Mouse (Mus musculus) heart, postnatal 10 days (tissue): ENCODE data around the gene Card9. TPM values are rescaled to one million over a fixed set of nuclear protein-coding genes. Genes with fewer than 3 reads are reported as not detected.

Experiments
- DNase-seq, 2 experiments: peaks; one replicate each; pipeline ENCODE4 v3.0.0; 2021
- intact Hi-C: fragments of 180-260 bp; cut with DNase I; formaldehyde crosslinking; loops from one replicate; pipeline ENCODE4 v1.15.1; 2025
- total RNA-seq, 2 experiments: library from RNA; stranded (reverse); gene quantifications; 2 replicates each; pipeline ENCODE4 v1.2.3; 2021

Card9 gene
- total RNA-seq, 2 experiments from 2014 or later: 1.2 to 1.3 TPM

DNA sequence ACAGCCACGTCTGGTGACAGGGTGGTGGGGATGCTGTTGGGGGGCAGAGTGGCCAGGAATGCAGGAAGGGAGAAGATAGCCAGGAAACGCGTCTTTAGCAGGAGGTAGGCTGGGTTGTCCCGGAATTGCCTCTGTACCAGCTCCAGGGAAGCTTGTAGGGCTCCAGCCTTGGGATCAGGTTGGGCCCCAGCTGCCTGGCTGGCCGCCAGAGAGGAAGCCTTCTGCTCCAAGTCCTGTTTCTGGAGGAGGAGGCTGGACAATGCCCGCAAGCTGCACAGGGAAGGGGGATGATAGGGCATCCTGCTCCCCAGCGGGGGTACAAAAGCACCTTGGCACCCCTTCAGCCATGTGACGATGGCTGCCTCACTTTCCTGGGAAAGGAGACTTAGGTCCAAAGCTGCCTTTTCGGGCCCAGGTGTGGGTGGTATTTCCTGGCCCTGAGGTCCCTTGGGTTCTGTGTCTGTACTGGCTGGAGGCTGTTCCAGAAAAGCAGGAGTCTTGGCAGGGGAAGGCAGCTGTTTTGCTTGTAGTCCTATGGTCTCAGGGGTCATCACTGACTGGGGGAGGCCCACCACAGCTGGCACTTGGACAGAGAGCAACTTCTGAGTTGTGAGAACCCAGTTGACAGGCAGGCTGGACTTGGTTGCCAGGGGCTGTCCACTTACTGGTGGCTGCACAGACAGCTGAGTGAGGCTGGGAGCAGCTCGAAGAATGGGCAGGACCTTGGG is 4.2 kb upstream of the Card9 start:
- DNase-seq: peak; percentile 86 to 88
- intact Hi-C loops: no loop called here

DNA sequence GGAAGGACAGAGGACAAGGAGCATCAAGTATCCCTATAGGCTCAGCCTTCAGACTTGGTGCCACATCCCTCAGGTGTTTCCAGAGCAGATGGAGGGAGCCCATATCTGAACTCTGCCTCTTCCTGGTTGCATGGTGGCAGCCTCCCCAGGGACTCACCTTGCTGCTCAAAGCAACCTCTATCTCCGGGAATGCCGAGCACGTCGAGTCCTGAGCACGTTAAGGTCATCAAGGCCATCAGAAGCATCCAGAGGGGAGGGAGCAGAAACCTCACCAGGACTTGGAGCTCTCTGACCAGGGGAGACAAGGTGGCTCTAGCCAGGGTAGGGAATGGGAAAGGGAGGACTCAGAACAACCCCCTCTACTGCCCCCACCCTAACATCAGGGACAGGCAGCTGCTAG is 2.8 kb upstream of the Card9 start:
- intact Hi-C loops: no loop called here
- DNase-seq: no peak

- no peak for DNase-seq
- intact Hi-C loops: no loop called here
Measured at GRCm38 (mm10) chr2:26362991-26363390, 2.3 kb upstream of the Card9 start.

- intact Hi-C loops: no loop called here
- DNase-seq: peak in 1 of 2 experiments; percentile 72
Measured at GRCm38 (mm10) chr2:26359983-26360382, 735 bp downstream of the Card9 start.

GRCm38 (mm10) chr2:26358667-26359320 is 1.9 kb downstream of the Card9 start:
- intact Hi-C loops: no loop called here
- DNase-seq: peak in 1 of 2 experiments; percentile 11

- DNase-seq: peak in 1 of 2 experiments; percentile 14
- intact Hi-C loops: no loop called here
Measured at GRCm38 (mm10) chr2:26357484-26357883, 3.2 kb downstream of the Card9 start.

DNA sequence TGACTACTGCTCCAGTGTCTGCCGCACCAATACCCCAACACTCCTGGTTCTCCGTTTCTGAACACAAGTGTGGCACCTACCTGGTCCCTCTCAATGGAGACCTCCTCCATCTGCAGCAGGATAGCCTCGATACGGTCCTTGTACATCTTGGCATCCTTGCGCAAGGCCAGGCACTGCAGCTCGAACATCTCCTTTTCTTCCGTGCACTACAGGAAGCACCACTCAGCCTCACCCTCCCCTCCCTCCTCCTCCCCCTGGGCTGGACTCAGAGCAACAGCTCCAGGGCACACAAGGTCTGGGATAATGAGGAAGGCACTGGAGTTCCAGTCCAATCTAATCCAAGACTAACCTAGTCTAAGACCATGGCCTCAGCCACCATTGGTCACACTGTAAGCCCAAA is 4.0 kb downstream of the Card9 start:
- peak in 1 of 2 experiments; percentile 6 for DNase-seq
- intact Hi-C loops: no loop called here

DNA sequence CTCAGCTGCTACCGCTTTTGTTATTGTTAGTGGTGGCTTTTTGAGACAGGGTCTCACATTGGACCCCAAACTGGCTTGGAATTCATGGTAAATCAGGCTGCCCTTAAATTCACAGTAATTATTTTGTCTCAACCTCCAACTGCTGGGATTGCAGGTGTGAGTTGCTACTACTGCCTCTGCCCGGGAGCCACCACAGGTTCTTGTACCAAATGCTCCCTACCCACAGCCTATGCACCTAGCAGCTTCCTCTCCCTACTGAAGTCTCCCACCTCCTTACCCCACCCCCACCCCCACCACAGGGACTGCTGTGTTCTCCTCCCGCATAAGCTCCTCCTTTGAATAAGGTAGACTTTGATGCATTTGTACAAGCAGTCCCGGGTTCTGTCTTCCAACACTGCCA is 4.5 kb downstream of the Card9 start:
- DNase-seq: no peak
- intact Hi-C loops: no loop called here

- intact Hi-C loops: loop anchor here (5.0 kb wide), 1 partner anchor 37 kb away; the partner anchor contains the start of gene Gpsm1
- no peak for DNase-seq
Measured at GRCm38 (mm10) chr2:26354401-26354800, 6.3 kb downstream of the Card9 start.

DNA sequence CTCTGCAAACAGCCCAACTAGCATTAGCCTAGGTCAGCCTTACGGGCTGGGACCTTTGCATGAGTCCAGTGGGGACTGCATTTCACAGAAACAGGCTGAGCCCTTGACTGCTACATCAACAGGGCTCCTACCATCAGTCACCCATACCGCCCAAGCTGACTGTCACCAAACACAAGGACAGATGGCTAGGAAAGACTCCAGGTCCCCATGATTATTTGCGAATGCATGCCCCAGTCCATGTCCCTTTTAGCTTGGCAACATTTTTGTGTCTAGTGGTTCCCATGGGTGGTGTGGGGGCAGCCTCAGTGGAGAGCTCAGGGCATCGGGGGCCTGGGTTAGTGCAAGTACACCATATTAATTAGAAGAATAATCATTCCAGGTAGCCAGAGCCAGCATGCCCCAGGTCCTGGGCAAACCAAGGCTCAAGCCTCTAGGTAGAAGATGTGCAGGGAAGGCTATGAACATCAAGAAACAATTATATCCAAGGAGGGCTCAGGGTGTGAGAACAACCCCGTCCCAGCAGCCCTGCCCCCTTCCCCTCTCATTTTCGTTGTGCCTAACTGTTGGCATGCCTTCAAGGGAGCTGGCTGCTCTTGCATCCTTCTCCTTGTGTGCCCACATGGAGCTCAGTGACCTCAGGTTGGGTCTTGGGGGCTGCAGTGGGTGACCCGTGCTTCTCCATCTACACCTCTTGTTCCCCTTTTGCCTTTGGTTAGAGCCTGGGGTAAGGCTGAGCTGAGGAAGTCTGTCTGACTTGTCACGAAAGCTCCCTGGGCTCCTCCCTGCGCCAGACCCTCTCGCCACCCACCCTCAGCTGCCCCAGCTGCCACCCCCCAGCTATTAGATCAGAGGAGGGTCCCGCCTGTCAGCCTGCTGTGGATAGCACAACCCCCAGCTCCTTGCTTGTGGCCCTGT is 7.4 kb downstream of the Card9 start:
- no peak for DNase-seq
- intact Hi-C loops: loop anchor here (2.0 to 5.0 kb wide), 3 partner anchors 36 to 55 kb away; partner anchors contain the start of genes Gpsm1 and Inpp5e

DNA sequence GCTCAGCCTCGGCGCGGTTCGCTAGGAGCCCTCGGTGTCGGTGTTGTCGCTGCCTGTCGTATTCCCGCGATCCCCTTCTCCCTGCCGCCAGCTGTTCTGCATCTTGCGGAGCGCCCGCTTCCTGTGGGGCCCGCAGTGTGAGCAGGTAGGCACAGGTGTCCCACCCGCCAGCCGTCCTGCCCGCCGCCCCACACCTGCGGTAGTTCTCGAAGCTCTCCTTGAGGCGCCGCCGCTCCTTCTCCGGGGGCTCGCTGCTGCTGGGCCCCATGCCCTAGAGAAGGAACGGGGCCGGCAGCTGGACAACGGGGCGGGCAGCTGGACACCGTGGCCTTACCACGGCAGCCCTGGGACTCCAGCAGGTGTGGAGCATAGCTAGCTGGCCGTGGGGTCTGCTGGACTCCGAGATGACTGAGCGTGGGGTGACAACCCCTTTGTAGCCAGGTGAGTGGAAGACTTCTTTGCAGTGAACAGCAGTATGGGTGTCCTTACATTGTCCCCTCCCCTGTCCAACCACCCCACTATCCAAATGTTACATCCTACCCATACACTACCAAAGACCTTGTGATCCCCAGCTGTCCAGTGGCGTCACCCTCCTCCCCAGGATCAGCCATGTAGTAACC is 8.3 kb downstream of the Card9 start:
- DNase-seq: no peak
- intact Hi-C loops: loop anchor here (1.0 to 5.0 kb wide), 4 partner anchors 27 to 56 kb away; partner anchors contain the start of genes Gpsm1 and Inpp5e

- intact Hi-C loops: loop anchor here (1.0 to 5.0 kb wide), 4 partner anchors 26 to 57 kb away; partner anchors contain the start of genes Gpsm1 and Inpp5e
- DNase-seq: peak; percentile 95 to 96
Measured at GRCm38 (mm10) chr2:26351358-26352290, 9.1 kb downstream of the Card9 start, which contains the start of gene Dnlz. Dnlz (minus strand) TSS chr2:26352110.

DNA sequence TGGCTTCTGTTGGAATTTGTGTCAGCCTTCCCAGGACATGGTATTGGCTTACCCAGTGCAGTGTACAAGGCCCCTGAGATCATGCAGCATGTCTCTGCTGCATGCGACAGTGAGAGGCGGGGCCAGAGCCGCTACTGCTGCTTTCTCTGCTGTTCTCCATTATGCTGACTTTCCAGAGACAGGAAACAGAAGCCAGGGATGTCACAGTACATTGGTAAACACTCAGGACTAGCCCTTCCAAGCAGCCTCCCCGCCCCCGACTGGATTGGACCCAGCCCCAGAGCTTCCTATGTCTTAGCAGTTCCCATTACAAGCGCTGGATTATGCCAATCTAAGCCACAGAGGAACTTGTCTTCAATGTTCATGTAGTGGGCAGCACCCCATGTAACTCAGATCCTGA is 12.5 kb downstream of the Card9 start:
- no peak for DNase-seq
- intact Hi-C loops: no loop called here

DNA sequence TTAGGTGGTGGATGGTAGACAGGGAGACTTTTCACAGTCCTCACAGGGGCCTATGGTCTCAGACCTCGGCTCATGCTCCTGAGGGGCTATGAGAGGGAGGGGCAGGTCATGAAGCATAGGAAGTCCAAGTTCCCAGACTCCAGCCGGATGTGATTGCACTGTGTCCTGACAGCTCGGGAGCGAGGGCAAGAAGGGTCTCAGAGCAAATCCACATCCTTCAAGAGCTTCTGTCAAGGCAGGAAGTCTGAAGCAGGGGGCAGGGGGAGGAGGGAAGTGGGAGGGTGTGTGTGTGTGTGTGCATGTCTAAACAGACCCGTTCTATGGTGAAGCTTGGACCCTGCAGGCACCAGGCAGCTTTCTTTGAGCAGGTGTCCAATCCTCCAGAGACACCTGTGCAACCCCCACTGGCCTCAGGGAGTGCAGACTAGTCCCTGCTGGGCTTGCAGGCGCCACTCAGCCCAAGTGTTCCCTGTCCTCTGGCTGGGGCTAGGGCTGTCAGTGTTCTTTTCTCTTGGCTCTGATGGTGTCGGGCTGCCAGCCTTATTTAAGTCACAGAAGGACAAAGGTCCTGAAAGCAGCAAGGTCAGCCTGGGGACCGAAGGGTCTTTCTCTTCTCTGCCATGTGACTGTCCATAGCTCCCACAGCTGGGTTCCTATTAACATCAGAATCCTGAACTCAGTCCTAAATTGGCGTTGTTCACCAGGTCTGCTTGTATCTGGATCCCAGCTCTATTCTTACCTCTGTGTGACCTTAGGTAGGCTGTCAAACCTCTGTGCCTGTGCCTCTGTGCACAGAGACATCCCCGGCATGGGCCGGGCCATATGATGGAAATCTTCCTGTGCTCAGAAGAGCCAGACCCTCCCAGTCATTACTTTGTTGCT is 17.9 kb downstream of the Card9 start:
- no peak for DNase-seq
- intact Hi-C loops: no loop called here

DNA sequence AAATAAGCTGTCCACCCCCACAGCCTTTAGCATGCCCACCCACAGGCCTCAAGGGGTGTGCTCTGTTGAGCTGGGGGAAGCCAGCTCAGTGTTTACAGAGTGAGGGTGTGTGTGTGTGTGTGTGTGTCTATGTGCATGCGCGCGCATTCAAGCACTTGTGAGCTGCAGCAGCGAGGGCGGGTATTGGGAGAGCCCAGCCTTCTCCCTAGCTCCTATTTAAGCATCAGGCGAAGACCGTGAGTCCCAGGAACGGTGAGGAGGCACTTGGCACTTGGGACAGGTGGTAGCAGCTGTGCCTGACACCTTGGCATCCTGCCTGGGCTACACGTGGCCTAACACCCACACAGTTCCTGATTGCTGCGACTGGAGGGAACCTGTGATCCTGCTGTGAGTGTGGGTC is 18.7 kb downstream of the Card9 start:
- intact Hi-C loops: no loop called here
- peak; percentile 92 to 94 for DNase-seq

DNA sequence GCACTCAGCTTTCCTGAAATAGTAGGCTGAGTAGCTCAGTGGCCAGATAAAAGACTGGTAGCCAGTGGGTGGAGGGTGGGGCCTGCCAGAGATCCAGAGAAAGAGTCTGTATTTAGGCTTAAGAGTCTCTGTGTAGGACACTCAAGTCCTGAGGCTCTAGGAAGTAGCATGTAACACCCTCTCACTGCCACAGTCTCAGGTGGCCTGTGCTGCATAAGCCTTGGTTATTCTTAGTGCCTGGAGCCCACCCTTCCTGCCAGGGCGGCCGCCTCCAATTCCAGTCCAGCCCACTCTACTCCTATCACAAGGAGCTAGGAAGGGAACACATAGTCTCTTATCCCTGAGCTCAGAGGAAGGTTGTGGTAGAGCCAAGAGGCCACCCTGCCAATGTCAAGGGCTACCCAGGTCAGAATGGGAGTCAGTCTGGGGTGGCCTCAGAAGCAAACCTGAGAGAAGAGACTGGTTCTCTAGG is 19.2 kb downstream of the Card9 start:
- intact Hi-C loops: no loop called here
- DNase-seq: peak in 1 of 2 experiments; percentile 72

DNA sequence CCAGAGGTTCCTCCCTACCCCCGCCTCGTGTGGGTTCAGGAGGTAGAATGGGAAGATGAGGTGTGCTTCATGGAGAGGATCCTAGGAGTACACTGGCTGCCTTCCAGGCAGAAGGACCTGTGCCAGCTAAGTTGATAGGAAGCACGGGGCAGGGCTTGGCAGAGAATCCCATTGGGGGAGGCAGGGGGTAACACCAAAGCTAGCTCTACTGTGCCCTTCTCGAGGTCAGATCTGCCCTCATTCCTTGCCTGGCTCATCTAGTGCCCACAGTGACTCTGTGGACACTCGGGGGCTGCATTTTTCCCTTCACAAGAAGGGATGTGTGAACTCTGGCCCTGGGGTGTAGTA is 21.5 kb downstream of the Card9 start:
- intact Hi-C loops: no loop called here
- DNase-seq: peak; percentile 92 to 93
